ENCODE assay signal across 9 mouse cellular contexts in the genomic region with DNA sequence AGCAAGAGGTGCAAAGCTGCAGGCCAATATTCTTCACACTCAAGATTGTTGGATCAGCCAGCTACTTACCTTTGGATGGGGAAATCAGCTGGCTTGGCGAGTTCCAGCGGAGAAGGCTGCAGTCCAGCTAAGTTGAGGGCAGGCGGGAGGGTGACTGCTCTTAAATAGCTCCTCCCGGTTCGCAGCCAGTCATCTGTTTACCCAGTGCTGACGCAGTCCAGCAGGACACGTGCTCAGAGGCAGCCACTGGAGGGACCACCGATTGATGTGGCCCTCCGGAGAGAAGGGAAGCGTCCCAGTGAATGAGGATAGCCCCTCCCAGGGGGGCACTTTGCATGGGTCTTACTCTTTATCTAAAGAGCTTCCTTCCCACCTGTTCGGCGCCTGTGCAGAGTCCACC. TPM values are rescaled to one million over a fixed set of nuclear protein-coding genes. Genes with fewer than 3 reads are reported as not detected.
DNase-seq lines count a peak whose midpoint lies in the region; ATAC-seq lines count a peak whose summit lies in the region.
"Had no signal": no experiment of that assay in that cellular context is flagged by ENCODE, and none has a peak within 500 bp of the region (broad histone marks: within the 10 kb centered on the region; RNA-seq: fewer than 3 reads in every experiment).

Cck (minus strand) TSS at position 166 of the 400 bp plus-strand sequence.

- ATAC-seq in forebrain, embryonic 11.5 days (replicated peaks; ENCODE audit: low FRiP score) = no peak
- ATAC-seq in heart, embryonic 15.5 days (replicated peaks; ENCODE audit: insufficient number of reproducible peaks, insufficient read depth, low FRiP score, low read depth) = no peak
- no peak for ATAC-seq in liver, embryonic 11.5 days (replicated peaks; ENCODE audit: low FRiP score)
- peak; percentile 50; the same call in 1 of the 2 replicates for ATAC-seq in neural tube, embryonic 15.5 days (ENCODE audit: low FRiP score)

- peak; percentile 12 for DNase-seq in adrenal gland, postnatal 25 days
- no peak for DNase-seq in forebrain, embryonic 11.5 days (ENCODE audit: low spot score)
- peak; percentile 57 for DNase-seq in kidney, postnatal 14 days
- DNase-seq in liver, embryonic 11.5 days (ENCODE audit: low spot score) = no peak
- no peak for DNase-seq in thymus, postnatal 36 days
- DNase-seq in thymus, postnatal 10 days (ENCODE audit: low spot score in 2 of 2) = no peak
- DNase-seq: liver, embryonic 13.5 days had no signal

- H3K4me3 ChIP-seq in forebrain, embryonic 11.5 days (ENCODE audit: low read depth, low read length) = peak within 1 kb of the TSS; percentile 14; the same call in 1 of the 2 replicates
- H3K4me3 ChIP-seq in heart, embryonic 15.5 days = peak within 1 kb of the TSS; percentile 38
- H3K4me3 ChIP-seq in liver, embryonic 11.5 days (ENCODE audit: low read depth, low read length) = 0 out of 2 replicates have a peak within 1 kb of the TSS, but pooled peaks have one; percentile 31
- peak within 1 kb of the TSS; percentile 43 for H3K4me3 ChIP-seq in neural tube, embryonic 15.5 days (replicated peaks)
- H3K4me3 ChIP-seq: liver, embryonic 13.5 days had no signal

- no peaks in the 10 kb centered on the region for H3K36me3 ChIP-seq in forebrain, embryonic 11.5 days (ENCODE audit: control insufficient read depth, insufficient read depth, low read length)
- H3K36me3 ChIP-seq in heart, embryonic 15.5 days = no peaks in the 10 kb centered on the region
- H3K36me3 ChIP-seq in liver, embryonic 11.5 days (ENCODE audit: control insufficient read depth, insufficient read depth, low read length) = no peaks in the 10 kb centered on the region
- H3K36me3 ChIP-seq in neural tube, embryonic 15.5 days = no peaks in the 10 kb centered on the region
- H3K36me3 ChIP-seq: liver, embryonic 13.5 days had no signal

- no peak within 1 kb of the TSS for H3K27ac ChIP-seq in forebrain, embryonic 11.5 days (ENCODE audit: low read depth, low read length)
- no peak within 1 kb of the TSS for H3K27ac ChIP-seq in heart, embryonic 15.5 days
- no peak within 1 kb of the TSS for H3K27ac ChIP-seq in liver, embryonic 11.5 days (ENCODE audit: low read depth, low read length)
- no peak within 1 kb of the TSS for H3K27ac ChIP-seq in neural tube, embryonic 15.5 days (replicated peaks)
- H3K27ac ChIP-seq: liver, embryonic 13.5 days had no signal

- H3K4me1 ChIP-seq in forebrain, embryonic 11.5 days (replicated peaks; ENCODE audit: control insufficient read depth, insufficient read depth, low read length) = no peaks in the 10 kb centered on the region; the same call in 1 of the 2 replicates
- peaks cover 18% of the 10 kb centered on the region for H3K4me1 ChIP-seq in heart, embryonic 15.5 days (replicated peaks)
- no peaks in the 10 kb centered on the region for H3K4me1 ChIP-seq in liver, embryonic 11.5 days (replicated peaks; ENCODE audit: control insufficient read depth, insufficient read depth, low read length)
- peaks cover 26% of the 10 kb centered on the region for H3K4me1 ChIP-seq in neural tube, embryonic 15.5 days
- H3K4me1 ChIP-seq: liver, embryonic 13.5 days had no signal

- peaks cover 44% of the 10 kb centered on the region for H3K27me3 ChIP-seq in forebrain, embryonic 11.5 days (ENCODE audit: control insufficient read depth, insufficient read depth, low read length)
- peaks cover 67% of the 10 kb centered on the region for H3K27me3 ChIP-seq in heart, embryonic 15.5 days
- H3K27me3 ChIP-seq in liver, embryonic 11.5 days (replicated peaks; ENCODE audit: control insufficient read depth, insufficient read depth, low read length) = peaks cover 56% of the 10 kb centered on the region
- H3K27me3 ChIP-seq in neural tube, embryonic 15.5 days (replicated peaks) = peaks cover 54% of the 10 kb centered on the region

- H3K4me2 ChIP-seq in forebrain, embryonic 11.5 days (ENCODE audit: low read depth, low read length, severe bottlenecking) = peak within 1 kb of the TSS; percentile 45
- peak within 1 kb of the TSS; percentile 58 for H3K4me2 ChIP-seq in heart, embryonic 15.5 days
- peak within 1 kb of the TSS; percentile 49; the same call in 1 of the 2 replicates for H3K4me2 ChIP-seq in liver, embryonic 11.5 days
- peak within 1 kb of the TSS; percentile 68 for H3K4me2 ChIP-seq in neural tube, embryonic 15.5 days

- 3% methylated on average over 12 of the region's 12 CpGs for WGBS in forebrain, embryonic 11.5 days
- WGBS in heart, embryonic 15.5 days = 2% methylated on average over 12 of the region's 12 CpGs
- WGBS in liver, embryonic 11.5 days = 7% methylated on average over 12 of the region's 12 CpGs
- 2% methylated on average over 12 of the region's 12 CpGs for WGBS in neural tube, embryonic 15.5 days

- no peaks in the 10 kb centered on the region for H3K9me3 ChIP-seq in forebrain, embryonic 11.5 days (ENCODE audit: control insufficient read depth, low read length)
- no peaks in the 10 kb centered on the region for H3K9me3 ChIP-seq in heart, embryonic 15.5 days (replicated peaks)
- no peaks in the 10 kb centered on the region for H3K9me3 ChIP-seq in liver, embryonic 11.5 days (ENCODE audit: control insufficient read depth, low read length)
- no peaks in the 10 kb centered on the region for H3K9me3 ChIP-seq in neural tube, embryonic 15.5 days (replicated peaks)
- H3K9me3 ChIP-seq: liver, embryonic 13.5 days had no signal

- H3K9ac ChIP-seq in forebrain, embryonic 11.5 days (ENCODE audit: low read length) = no peak within 1 kb of the TSS
- H3K9ac ChIP-seq in heart, embryonic 15.5 days = no peak within 1 kb of the TSS
- no peak within 1 kb of the TSS for H3K9ac ChIP-seq in liver, embryonic 11.5 days (ENCODE audit: low read depth, low read length)
- H3K9ac ChIP-seq in neural tube, embryonic 15.5 days (replicated peaks) = peak within 1 kb of the TSS; percentile 36; the same call in 1 of the 2 replicates
- H3K9ac ChIP-seq: liver, embryonic 13.5 days had no signal

RNA-seq across cellular contexts. Expression of gene Cck, which starts in this region (rescaled TPM):
- total RNA-seq in adrenal gland, postnatal 25 days (2021) = not detected in 2 replicates
- 2.5 and 4.4 TPM in 2 replicates for polyA plus RNA-seq in forebrain, embryonic 11.5 days (2014; fragmentation: Nextera tagmentation; extraction: Ambion mirVana)
- 0.81 and 1.1 TPM in 2 replicates for polyA plus RNA-seq in heart, embryonic 15.5 days (2015; fragmentation: Nextera tagmentation; extraction: Ambion mirVana)
- 2.3 and 3.1 TPM in 2 replicates for polyA plus RNA-seq in liver, embryonic 11.5 days (2014; fragmentation: Nextera tagmentation; extraction: Ambion mirVana)
- 102 and 127 TPM in 2 replicates for polyA plus RNA-seq in neural tube, embryonic 15.5 days (2015; fragmentation: Nextera tagmentation; extraction: Ambion mirVana)

Comparison
In these comparisons a context has a peak if more than half of its experiments do, and no peak if none do; other contexts are left out.
1. RNA of gene Cck (polyA plus RNA-seq): 102 to 127 TPM in neural tube, embryonic 15.5 days; 2.3 to 3.1 TPM in liver, embryonic 11.5 days, 2.5 to 4.4 TPM in forebrain, embryonic 11.5 days and 0.81 to 1.1 TPM in heart, embryonic 15.5 days; every median in the first group is over 10 times any median in the second.
2. Peak in DNase-seq in adrenal gland, postnatal 25 days; RNA of the gene not detected or under 1 TPM.
3. Peak in every context shown above with its lines, with median percentiles within 50 percentile points of each other: H3K4me2 ChIP-seq and H3K4me3 ChIP-seq.